Mouse (Mus musculus) kidney, postnatal 0 days (tissue): ENCODE measurements around the gene Nup35. TPM values are rescaled to one million over a fixed set of nuclear protein-coding genes. Genes with fewer than 3 reads are reported as not detected.

Experiments
- ATAC-seq: fragments of 200-750 bp; cut with Nextera tagmentation; replicated peaks from 2 replicates; pipeline ENCODE4 v1.8.0; 2017; ENCODE audit warnings: low read depth, moderate number of reproducible peaks, moderate TSS enrichment, moderate library complexity; ENCODE audit not compliant: low FRiP score
- DNase-seq: peaks from one replicate; pipeline ENCODE4 v3.0.0-alpha.2; 2016; ENCODE audit warnings: low spot score
- H3K27ac ChIP-seq: fragments of 300-500 bp; sonication (generic); 2 replicates; pipeline ENCODE4 v1.5.1; 2014; ENCODE audit warnings: mild to moderate bottlenecking
- H3K27me3 ChIP-seq: fragments of 300-500 bp; sonication (generic); 2 replicates; pipeline ENCODE4 v1.6.1; 2014; ENCODE audit warnings: low read length, mixed read lengths; ENCODE audit not compliant: insufficient read depth
- H3K36me3 ChIP-seq: fragments of 300-500 bp; sonication (generic); 2 replicates; pipeline ENCODE4 v1.6.1; 2014; ENCODE audit warnings: low read length, mixed read lengths; ENCODE audit not compliant: insufficient read depth
- H3K4me1 ChIP-seq: fragments of 300-500 bp; sonication (generic); replicated peaks from 2 replicates; pipeline ENCODE4 v1.6.1; 2014; ENCODE audit warnings: antibody characterized with exemption, low read length, mixed read lengths; ENCODE audit not compliant: insufficient read depth
- H3K4me2 ChIP-seq: fragments of 300-500 bp; sonication (generic); 2 replicates; pipeline ENCODE4 v1.6.1; 2014; ENCODE audit warnings: mild to moderate bottlenecking, low read length, moderate library complexity, mixed read lengths
- H3K4me3 ChIP-seq: fragments of 300-500 bp; sonication (generic); replicated peaks from 2 replicates; pipeline ENCODE4 v1.5.1; 2014; ENCODE audit warnings: low read depth, low read length
- H3K9ac ChIP-seq: fragments of 300-500 bp; sonication (generic); 2 replicates; pipeline ENCODE4 v1.6.1; 2014; ENCODE audit warnings: low read depth, low read length
- H3K9me3 ChIP-seq: fragments of 300-500 bp; sonication (generic); replicated peaks from 2 replicates; pipeline ENCODE4 v1.6.1; 2016; ENCODE audit warnings: low read length, inconsistent platforms, mixed read lengths
- CTCF ChIP-seq: IDR thresholded peaks from 2 replicates; pipeline ENCODE4 v1.5.1; 2016; ENCODE audit warnings: antibody characterized with exemption, low read depth, mild to moderate bottlenecking, moderate library complexity
- WGBS: fragments of 180-500 bp; shearing (Covaris S2); extraction: QIAGEN DNeasy Blood & Tissue Kit; methylation state at CpG from one replicate; pipeline ENCODE4 v1.1.7; 2014; 5-methylcytosine and 5-hydroxymethylcytosine counted together
- polyA plus RNA-seq: library from polyadenylated mRNA; unstranded; fragments of >200 nt; fragmentation: Nextera tagmentation; extraction: Ambion mirVana; gene quantifications from 2 replicates; pipeline ENCODE4 v1.2.1, GENCODE M21; 2015

Gene Nup35
- polyA plus RNA-seq, 1 experiment from 2014 or later = 29.0 TPM

- no peak for TF ChIP-seq CTCF
- H3K36me3 ChIP-seq = no peaks in the 10 kb centered on the region
Observed at GRCm38 (mm10) chr2:80602756-80603155, 14.3 kb upstream of the Nup35 start.

GRCm38 (mm10) chr2:80603771-80604426 is 13.1 kb upstream of the Nup35 start:
- no peaks in the 10 kb centered on the region for H3K4me1 ChIP-seq
- no peak overlapping the region for H3K4me3 ChIP-seq
- no peak overlapping the region for H3K4me2 ChIP-seq
- WGBS = 87% methylated on average over 19 of the region's 19 CpGs
- no peak overlapping the region for H3K9ac ChIP-seq
- ATAC-seq = no peak
- DNase-seq = no peak
- TF ChIP-seq CTCF = no peak
- H3K9me3 ChIP-seq = no peaks in the 10 kb centered on the region
- no peaks in the 10 kb centered on the region for H3K27me3 ChIP-seq
- H3K27ac ChIP-seq = no peak overlapping the region
- H3K36me3 ChIP-seq = no peaks in the 10 kb centered on the region

More at GRCm38 (mm10) chr2:80602756-80603155, 14.3 kb upstream of the Nup35 start:
- WGBS = 94% methylated on average over 13 of the region's 13 CpGs
- Histone ChIP-seq H3K4me1 (no peaks in the 10 kb centered on the region), H3K27me3 (no peaks in the 10 kb centered on the region), H3K4me3 (no peak overlapping the region), H3K9me3 (no peaks in the 10 kb centered on the region), H3K9ac (no peak overlapping the region), H3K4me2 (no peak overlapping the region), H3K27ac (no peak overlapping the region)
- DNase-seq (no peak), ATAC-seq (no peak)

DNA sequence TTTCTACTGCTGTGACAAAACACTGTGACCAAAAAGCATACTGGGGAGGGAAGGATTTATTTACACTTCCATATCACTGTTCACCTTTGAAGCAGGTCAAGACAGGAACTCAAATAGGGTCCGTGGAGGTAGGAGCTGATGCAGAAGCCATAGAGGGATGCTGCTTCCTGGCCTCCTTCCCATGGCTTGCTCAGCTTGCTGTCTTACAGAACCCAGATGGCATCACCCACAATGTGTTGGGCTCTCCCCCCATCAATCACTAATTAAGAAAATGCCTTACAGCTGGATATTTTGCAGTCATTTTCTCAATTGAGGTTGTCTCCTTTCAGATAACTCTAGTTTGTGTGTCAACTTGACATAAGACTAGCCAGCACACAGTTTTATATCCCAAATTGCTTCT is 4.8 kb upstream of the Nup35 start:
- TF ChIP-seq CTCF = no peak
- no peak for DNase-seq
- Histone ChIP-seq H3K4me2 (no peak overlapping the region), H3K36me3 (no peaks in the 10 kb centered on the region), H3K9ac (no peak overlapping the region), H3K27ac (no peak overlapping the region), H3K27me3 (no peaks in the 10 kb centered on the region), H3K9me3 (no peaks in the 10 kb centered on the region), H3K4me1 (no peaks in the 10 kb centered on the region), H3K4me3 (no peak overlapping the region)
- 50% methylated on average over 1 of the region's 1 CpGs for WGBS
- ATAC-seq = no peak

DNA sequence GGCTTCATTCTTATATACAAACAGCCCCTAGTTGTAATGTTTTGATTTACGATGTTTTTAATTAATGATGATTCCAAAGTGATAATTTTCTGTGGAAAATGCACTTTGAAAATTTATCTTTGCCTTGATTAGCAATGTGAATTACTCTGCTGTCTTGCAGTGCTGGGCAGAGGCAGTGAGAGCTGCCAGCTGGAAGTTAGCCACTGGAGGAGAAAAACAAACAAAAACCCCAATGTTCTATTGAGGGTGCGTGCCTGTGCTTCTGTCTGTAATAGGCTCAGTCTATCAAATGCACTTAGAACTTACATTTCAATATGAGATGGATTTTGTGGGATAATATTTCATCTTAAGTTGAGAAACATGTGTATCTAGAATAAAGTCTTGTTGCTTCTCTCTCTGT is 4.2 kb upstream of the Nup35 start:
- ATAC-seq (no peak), DNase-seq (no peak)
- no peak overlapping the region for H3K4me2 ChIP-seq
- H3K27ac ChIP-seq = no peak overlapping the region
- no peaks in the 10 kb centered on the region for H3K27me3 ChIP-seq
- no peak overlapping the region for H3K9ac ChIP-seq
- H3K4me1 ChIP-seq = no peaks in the 10 kb centered on the region
- 63% methylated on average over 2 of the region's 2 CpGs for WGBS
- H3K4me3 ChIP-seq = no peak overlapping the region
- no peak for TF ChIP-seq CTCF
- H3K36me3 ChIP-seq = no peaks in the 10 kb centered on the region
- H3K9me3 ChIP-seq = no peaks in the 10 kb centered on the region

DNA sequence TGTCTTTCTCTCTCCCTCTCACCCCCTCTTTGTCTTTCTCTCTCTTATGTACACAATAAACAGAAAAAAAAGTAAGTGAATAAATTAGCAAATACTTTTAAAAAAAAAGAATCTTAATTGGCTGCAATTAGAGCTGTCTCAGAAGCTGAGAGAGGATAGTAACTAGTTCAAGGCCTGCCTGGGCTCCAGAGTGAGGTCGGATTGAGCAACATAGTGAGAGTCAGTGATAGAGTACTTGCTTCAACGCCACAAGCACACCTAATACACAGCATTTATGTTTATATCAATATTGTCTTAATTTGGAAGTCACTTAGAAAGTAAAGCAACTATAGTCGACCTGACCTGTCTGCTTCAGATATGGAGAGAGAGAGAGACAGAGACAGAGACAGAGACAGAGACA is 2.0 kb downstream of the Nup35 start:
- ATAC-seq = no peak
- Histone ChIP-seq H3K9me3 (no peaks in the 10 kb centered on the region), H3K4me1 (no peaks in the 10 kb centered on the region), H3K36me3 (0 out of 2 replicates have a peak, but pooled peaks cover 4% of the 10 kb centered on the region), H3K9ac (no peak overlapping the region), H3K27me3 (no peaks in the 10 kb centered on the region), H3K4me3 (no peak overlapping the region), H3K4me2 (no peak overlapping the region), H3K27ac (no peak overlapping the region)
- TF ChIP-seq CTCF = no peak
- DNase-seq = no peak
- WGBS = 82% methylated on average over 3 of the region's 3 CpGs

GRCm38 (mm10) chr2:80621921-80622320 is 4.9 kb downstream of the Nup35 start:
- 92% methylated on average over 3 of the region's 3 CpGs for WGBS
- DNase-seq (no peak), ATAC-seq (no peak)
- peaks cover 8% of the 10 kb centered on the region; the same call in 1 of the 2 replicates for H3K36me3 ChIP-seq
- no peak overlapping the region for H3K9ac ChIP-seq
- no peak overlapping the region for H3K4me2 ChIP-seq
- H3K27me3 ChIP-seq = no peaks in the 10 kb centered on the region
- no peaks in the 10 kb centered on the region for H3K4me1 ChIP-seq
- no peaks in the 10 kb centered on the region for H3K9me3 ChIP-seq
- H3K27ac ChIP-seq = no peak overlapping the region
- no peak for TF ChIP-seq CTCF
- no peak overlapping the region for H3K4me3 ChIP-seq

DNA sequence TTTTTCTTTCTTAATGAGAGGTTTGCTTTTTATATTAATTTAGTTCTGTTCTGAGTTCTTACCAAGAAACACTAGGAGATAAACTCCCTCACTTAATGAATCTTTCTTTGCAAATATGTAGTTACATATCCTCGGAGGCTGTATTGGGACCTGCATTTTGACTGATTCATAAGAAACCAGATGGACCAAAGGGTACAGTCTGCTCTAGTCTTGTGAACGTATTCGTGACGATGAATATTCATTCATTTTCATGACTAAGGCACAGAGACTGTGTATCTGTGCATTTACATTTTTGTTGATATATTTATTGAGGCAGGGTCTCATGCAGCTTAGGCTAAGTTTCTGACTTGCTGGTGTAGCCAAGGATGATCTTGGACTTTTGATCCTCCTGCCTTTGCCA is 7.5 kb downstream of the Nup35 start:
- Histone ChIP-seq H3K4me3 (no peak overlapping the region), H3K4me2 (no peak overlapping the region), H3K36me3 (peaks cover 8% of the 10 kb centered on the region; the same call in 1 of the 2 replicates), H3K9me3 (no peaks in the 10 kb centered on the region), H3K27me3 (no peaks in the 10 kb centered on the region), H3K4me1 (no peaks in the 10 kb centered on the region), H3K27ac (no peak overlapping the region), H3K9ac (no peak overlapping the region)
- TF ChIP-seq CTCF = no peak
- DNase-seq (no peak), ATAC-seq (no peak)
- WGBS = 94% methylated on average over 4 of the region's 4 CpGs
